Mouse (Mus musculus) midbrain, embryonic 14.5 days (tissue): ENCODE results near the gene Npdc1. TPM values are rescaled to one million over a fixed set of nuclear protein-coding genes. Genes with fewer than 3 reads are reported as not detected.

Source experiments
- ATAC-seq: fragments of 200-750 bp; cut with Nextera tagmentation; 2 replicates; pipeline ENCODE4 v1.8.0; 2017; ENCODE audit warnings: moderate number of reproducible peaks, moderate library complexity; ENCODE audit not compliant: low FRiP score, low TSS enrichment
- DNase-seq: peaks from one replicate; pipeline ENCODE4 v3.0.0-alpha.2; 2015
- H3K27ac ChIP-seq: fragments of 300-500 bp; sonication (generic); replicated peaks from 2 replicates; pipeline ENCODE4 v1.5.1; 2014; ENCODE audit warnings: mild to moderate bottlenecking, low read depth, low read length, moderate library complexity
- H3K27me3 ChIP-seq: fragments of 300-500 bp; sonication (generic); 2 replicates; pipeline ENCODE4 v1.6.1; 2014; ENCODE audit warnings: low read length, control low read depth, mixed read lengths; ENCODE audit not compliant: control insufficient read depth, insufficient read depth
- H3K36me3 ChIP-seq: fragments of 300-500 bp; sonication (generic); 2 replicates; pipeline ENCODE4 v1.6.1; 2014; ENCODE audit warnings: low read length, control low read depth; ENCODE audit not compliant: control insufficient read depth, insufficient read depth
- H3K4me1 ChIP-seq: fragments of 300-500 bp; sonication (generic); 2 replicates; pipeline ENCODE4 v1.6.1; 2014; ENCODE audit warnings: mild to moderate bottlenecking, antibody characterized with exemption, low read length, control low read depth; ENCODE audit not compliant: control insufficient read depth, insufficient read depth
- H3K4me2 ChIP-seq: fragments of 300-500 bp; sonication (generic); 2 replicates; pipeline ENCODE4 v1.6.1; 2014; ENCODE audit warnings: mild to moderate bottlenecking, low read length, moderate library complexity
- H3K4me3 ChIP-seq: fragments of 300-500 bp; sonication (generic); replicated peaks from 2 replicates; pipeline ENCODE4 v1.5.1; 2014; ENCODE audit warnings: low read depth, low read length
- H3K9ac ChIP-seq: fragments of 300-500 bp; sonication (generic); replicated peaks from 2 replicates; pipeline ENCODE4 v1.6.1; 2014; ENCODE audit warnings: mild to moderate bottlenecking, low read length, moderate library complexity
- H3K9me3 ChIP-seq: fragments of 300-500 bp; sonication (generic); 2 replicates; pipeline ENCODE4 v1.6.1; 2016; ENCODE audit warnings: low read length, control low read depth, mixed read lengths; ENCODE audit not compliant: control insufficient read depth
- WGBS: fragments of 180-500 bp; shearing (Covaris S2); extraction: QIAGEN DNeasy Blood & Tissue Kit; methylation state at CpG from one replicate; pipeline ENCODE4 v1.1.7; 2014; 5-methylcytosine and 5-hydroxymethylcytosine counted together
- polyA plus RNA-seq: library from polyadenylated mRNA; unstranded; fragments of >200 nt; fragmentation: Nextera tagmentation; extraction: Ambion mirVana; gene quantifications from 2 replicates; pipeline ENCODE4 v1.2.1, GENCODE M21; 2014

Gene Npdc1
- 374 and 422 TPM in 2 replicates for polyA plus RNA-seq

GRCm38 (mm10) chr2:25399051-25399450 lies at the start of gene Npdc1:
TSS of gene Npdc1 (plus strand) at chr2:25399351.
- Histone ChIP-seq H3K9ac (no peak within 1 kb of the TSS), H3K36me3 (no peaks in the 10 kb centered on the region), H3K4me1 (peaks cover 9% of the 10 kb centered on the region), H3K4me3 (peak within 1 kb of the TSS; percentile 24; the same call in 1 of the 2 replicates), H3K9me3 (no peaks in the 10 kb centered on the region), H3K27ac (no peak within 1 kb of the TSS), H3K27me3 (peaks cover 61% of the 10 kb centered on the region), H3K4me2 (no peak within 1 kb of the TSS; the same call in 1 of the 2 replicates)
- WGBS, result 63% methylated on average over 8 of the region's 8 CpGs
- no peak for ATAC-seq
- no peak for DNase-seq

GRCm38 (mm10) chr2:25349499-25349898 lies 49.7 kb upstream of the Npdc1 start:
- H3K4me2 ChIP-seq, result no peak overlapping the region
- no peak overlapping the region for H3K9ac ChIP-seq
- no peak overlapping the region for H3K4me3 ChIP-seq
- H3K9me3 ChIP-seq, result no peaks in the 10 kb centered on the region
- ATAC-seq (no peak), DNase-seq (no peak)
- no peak overlapping the region for H3K27ac ChIP-seq
- H3K36me3 ChIP-seq, result peaks cover 90% of the 10 kb centered on the region
- no peaks in the 10 kb centered on the region for H3K27me3 ChIP-seq
- no peaks in the 10 kb centered on the region for H3K4me1 ChIP-seq
- WGBS, result 94% methylated on average over 4 of the region's 4 CpGs

- 96% methylated on average over 3 of the region's 3 CpGs for WGBS
- no peaks in the 10 kb centered on the region for H3K9me3 ChIP-seq
- no peak overlapping the region for H3K4me2 ChIP-seq
- no peaks in the 10 kb centered on the region for H3K27me3 ChIP-seq
- H3K4me3 ChIP-seq, result no peak overlapping the region
- no peak overlapping the region for H3K27ac ChIP-seq
- ATAC-seq (no peak), DNase-seq (no peak)
- peaks cover 78% of the 10 kb centered on the region for H3K36me3 ChIP-seq
- H3K4me1 ChIP-seq, result peaks cover 6% of the 10 kb centered on the region
- H3K9ac ChIP-seq, result no peak overlapping the region
These were observed 48.5 kb upstream of the Npdc1 start for GRCm38 (mm10) chr2:25350701-25351100.

- no peak overlapping the region for H3K27ac ChIP-seq
- H3K4me1 ChIP-seq, result peaks cover 18% of the 10 kb centered on the region
- H3K4me3 ChIP-seq, result no peak overlapping the region
- no peak overlapping the region for H3K4me2 ChIP-seq
- no peak for ATAC-seq
- no peak for DNase-seq
- no peak overlapping the region for H3K9ac ChIP-seq
- 87% methylated on average over 6 of the region's 6 CpGs for WGBS
- H3K27me3 ChIP-seq, result no peaks in the 10 kb centered on the region
- H3K36me3 ChIP-seq, result peaks cover 45% of the 10 kb centered on the region
- H3K9me3 ChIP-seq, result no peaks in the 10 kb centered on the region
These were observed 44.9 kb upstream of the Npdc1 start for GRCm38 (mm10) chr2:25354211-25354610.

- H3K36me3 ChIP-seq, result peaks cover 32% of the 10 kb centered on the region
- H3K9ac ChIP-seq, result peak overlapping the region; percentile 60; the same call in 1 of the 2 replicates
- H3K4me3 ChIP-seq, result peak overlapping the region; percentile 45
- no peaks in the 10 kb centered on the region for H3K27me3 ChIP-seq
- DNase-seq (no peak), ATAC-seq (no peak)
- no peaks in the 10 kb centered on the region for H3K9me3 ChIP-seq
- H3K27ac ChIP-seq, result no peak overlapping the region
- 38% methylated on average over 18 of the region's 18 CpGs for WGBS
- peaks cover 18% of the 10 kb centered on the region for H3K4me1 ChIP-seq
- H3K4me2 ChIP-seq, result peak overlapping the region; percentile 65
These were observed 43.6 kb upstream of the Npdc1 start for GRCm38 (mm10) chr2:25355419-25356066.

GRCm38 (mm10) chr2:25356208-25357079 lies 42.7 kb upstream of the Npdc1 start, which contains the start of gene Dpp7:
TSS of gene Dpp7 (minus strand) at chr2:25356359.
- Histone ChIP-seq H3K36me3 (peaks cover 23% of the 10 kb centered on the region), H3K27me3 (no peaks in the 10 kb centered on the region), H3K4me1 (peaks cover 18% of the 10 kb centered on the region), H3K9me3 (no peaks in the 10 kb centered on the region), H3K27ac (no peak within 1 kb of the TSS), H3K4me3 (peak within 1 kb of the TSS; percentile 45), H3K4me2 (peak within 1 kb of the TSS; percentile 65), H3K9ac (peak within 1 kb of the TSS; percentile 60)
- WGBS, result 5% methylated on average over 13 of the region's 13 CpGs
- DNase-seq, result peak; percentile 91
- peak; percentile 85 for ATAC-seq

- Histone ChIP-seq H3K4me2 (no peak overlapping the region), H3K4me3 (no peak overlapping the region), H3K9me3 (no peaks in the 10 kb centered on the region), H3K9ac (no peak overlapping the region; the same call in 1 of the 2 replicates), H3K27me3 (peaks cover 14% of the 10 kb centered on the region; the same call in 1 of the 2 replicates), H3K4me1 (peaks cover 18% of the 10 kb centered on the region), H3K36me3 (no peaks in the 10 kb centered on the region), H3K27ac (no peak overlapping the region)
- whole genome bisulfite sequencing, result 79% methylated on average over 4 of the region's 4 CpGs
- no peak for DNase-seq
- no peak for ATAC-seq
These were observed 39.3 kb upstream of the Npdc1 start for GRCm38 (mm10) chr2:25359848-25360247.

GRCm38 (mm10) chr2:25363478-25364178 lies 35.5 kb upstream of the Npdc1 start:
- H3K27me3 ChIP-seq, result peaks cover 25% of the 10 kb centered on the region; the same call in 1 of the 2 replicates
- no peaks in the 10 kb centered on the region for H3K9me3 ChIP-seq
- no peak overlapping the region for H3K4me3 ChIP-seq
- DNase-seq (no peak), ATAC-seq (no peak)
- 60% methylated on average over 13 of the region's 13 CpGs for whole genome bisulfite sequencing
- H3K4me2 ChIP-seq, result no peak overlapping the region
- H3K36me3 ChIP-seq, result no peaks in the 10 kb centered on the region
- no peaks in the 10 kb centered on the region for H3K4me1 ChIP-seq
- H3K9ac ChIP-seq, result no peak overlapping the region
- no peak overlapping the region for H3K27ac ChIP-seq
